Mouse (Mus musculus) kidney, adult 18-20 months (tissue): ENCODE measurements at regions not wholly inside any gene's neighbourhood (a gene's known extent, or its start where the extent isn't known, plus 50 kb on each side); places are given as distances from the start of the nearest gene placed in this dataset.

Source experiments
- DNase-seq: peaks from one replicate; pipeline ENCODE4 v3.0.0; 2021

DNA sequence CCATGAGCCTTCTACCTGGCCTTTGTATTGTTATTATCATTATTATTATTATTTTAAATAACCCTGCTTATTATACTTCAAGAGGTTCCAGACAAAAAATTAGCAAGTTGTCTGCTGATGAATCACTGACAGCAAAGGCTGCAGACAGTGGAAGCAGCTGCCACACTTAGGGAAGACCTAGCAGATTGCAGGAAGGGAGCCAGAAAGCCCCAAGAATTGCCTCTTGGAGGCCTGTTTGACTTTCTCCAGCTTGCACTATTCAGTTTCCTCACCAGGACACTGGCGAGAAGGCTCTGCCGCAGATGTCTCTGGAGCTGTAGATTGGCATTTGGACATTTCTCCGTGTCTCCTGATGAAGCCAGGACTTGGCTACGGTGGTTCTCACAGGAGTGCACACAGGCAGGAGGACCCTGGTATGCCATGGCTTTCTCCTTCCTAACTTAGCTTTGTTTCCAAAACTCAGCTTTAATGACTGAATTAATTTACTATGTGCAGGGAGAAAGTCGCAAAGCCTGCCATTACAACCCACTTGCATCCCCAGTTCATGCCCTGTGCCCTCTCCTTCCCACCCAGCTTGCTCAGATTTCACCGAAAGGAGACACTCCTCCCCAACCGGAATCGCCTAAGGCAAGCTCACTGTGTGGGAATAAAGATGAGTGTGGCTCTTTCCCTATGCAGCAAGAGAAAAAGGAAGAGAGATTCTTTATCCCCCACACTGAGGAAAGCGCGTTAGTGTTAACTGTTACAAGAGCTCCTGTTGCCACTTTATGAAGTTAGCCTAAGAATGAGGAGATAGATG, 193.3 kb upstream of the Trib2 start:
- DNase-seq = no peak

DNA sequence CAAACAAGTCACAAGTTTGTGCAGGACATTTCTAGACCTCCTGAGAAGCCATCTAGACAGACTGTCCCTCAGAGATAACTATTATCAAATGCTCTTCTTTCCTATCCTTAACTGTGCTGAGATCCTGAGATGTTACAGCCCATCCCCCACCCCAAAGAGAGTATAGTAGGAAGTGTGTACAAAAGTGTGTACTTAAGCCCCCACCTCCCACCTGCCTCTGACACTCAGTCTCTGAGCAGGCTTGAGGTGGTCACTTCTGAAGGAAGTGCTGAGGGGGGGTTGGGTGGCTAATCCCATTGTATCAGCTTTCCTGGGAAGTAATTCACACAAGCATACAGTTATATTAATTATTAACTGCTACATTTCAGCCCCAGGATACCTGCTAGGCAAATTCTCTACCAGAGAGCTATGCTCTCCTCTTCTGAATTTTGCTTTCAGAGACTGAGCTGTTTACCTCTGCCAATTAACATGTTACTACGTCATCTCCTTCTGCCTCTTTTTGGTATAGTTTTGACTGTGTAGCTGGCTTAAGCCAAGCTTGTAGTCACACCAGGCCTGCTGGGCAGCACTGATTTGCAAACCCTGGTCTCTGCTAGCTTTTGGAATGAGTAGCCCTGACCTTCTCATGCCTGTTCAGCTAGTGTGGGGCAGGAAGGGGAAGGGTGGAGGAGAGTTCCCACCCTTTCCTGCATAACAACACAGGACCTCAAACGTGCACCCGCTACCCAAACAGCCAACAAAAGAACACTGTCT, 192.2 kb upstream of the Trib2 start:
- DNase-seq = peak; percentile 55

DNA sequence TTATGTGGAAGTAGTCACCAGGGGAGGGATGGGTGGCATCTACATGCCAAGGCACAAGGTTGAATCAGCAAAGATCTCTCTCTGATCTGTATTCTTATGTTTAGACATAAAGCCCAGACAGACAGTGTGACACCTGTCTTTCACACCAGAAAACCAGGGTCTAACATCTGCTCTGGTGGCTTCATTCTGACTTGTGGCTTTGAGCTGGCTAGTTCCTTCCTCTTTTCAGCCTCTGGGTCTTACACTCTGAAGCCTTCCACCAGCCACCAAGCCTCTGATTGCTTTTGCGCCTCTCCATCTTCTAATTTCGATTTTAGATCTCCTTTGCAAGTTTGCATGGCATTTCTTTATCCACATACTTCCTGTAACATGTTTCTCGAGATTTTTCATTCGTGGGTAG, 191.5 kb upstream of the Trib2 start:
- DNase-seq = no peak

DNA sequence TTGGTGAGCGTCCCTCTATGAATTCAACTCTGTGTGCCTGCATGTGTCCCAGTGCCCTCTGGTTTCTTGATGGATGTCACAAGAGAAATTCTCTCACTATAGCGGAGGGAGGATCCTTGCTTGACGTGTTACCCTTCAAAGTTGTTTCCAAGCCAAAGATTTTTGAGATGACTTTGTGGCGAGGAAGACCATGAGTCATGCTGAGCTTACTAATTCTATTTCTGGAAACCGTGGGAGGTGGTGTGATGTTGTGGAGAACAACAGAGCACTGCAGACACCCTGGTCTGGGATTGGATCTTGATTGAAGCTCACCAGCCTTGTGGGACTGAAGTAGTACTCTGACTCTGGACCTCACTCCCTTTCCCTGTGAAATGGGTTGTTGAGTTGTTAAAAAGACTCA, 190.0 kb upstream of the Trib2 start:
- DNase-seq = no peak

DNA sequence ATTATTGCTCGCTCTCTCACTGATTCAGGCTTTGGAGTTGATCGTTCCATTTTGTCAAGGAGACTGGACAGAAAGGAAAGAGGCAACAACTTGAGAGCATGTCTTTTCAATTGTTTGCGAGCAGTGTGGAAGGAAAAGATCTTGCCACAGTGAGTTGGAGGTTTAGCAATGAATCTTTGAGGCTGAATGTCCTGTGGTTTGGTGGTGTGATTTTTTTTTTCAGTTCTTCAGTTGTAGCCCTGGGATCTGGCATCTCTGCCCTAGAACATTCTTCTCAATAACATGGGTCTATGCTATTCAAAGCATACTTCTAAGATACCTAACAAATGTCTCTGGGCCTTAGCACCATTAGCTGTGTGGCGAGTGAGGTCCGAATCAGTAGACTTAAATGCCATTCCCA, 189.6 kb upstream of the Trib2 start:
- no peak for DNase-seq

DNA sequence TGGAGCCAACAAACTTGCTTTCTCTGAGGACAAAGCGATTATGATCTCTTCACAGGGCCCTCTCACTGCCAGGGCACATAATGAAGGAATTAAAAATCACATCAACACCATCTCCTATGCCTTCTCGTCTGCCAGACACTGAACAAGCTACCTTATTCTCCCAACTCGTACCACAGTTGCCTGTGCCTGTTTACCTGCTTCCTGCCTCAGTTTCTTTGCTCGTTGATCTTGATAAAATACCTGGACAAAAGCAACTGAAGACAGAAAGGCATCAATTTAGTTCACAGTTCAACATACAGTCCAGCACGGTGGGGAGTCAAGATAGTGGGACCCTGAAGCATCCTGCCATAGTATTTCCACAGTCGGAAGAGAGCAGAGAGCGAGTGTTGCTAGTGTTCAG, 185.1 kb upstream of the Trib2 start:
- no peak for DNase-seq

DNA sequence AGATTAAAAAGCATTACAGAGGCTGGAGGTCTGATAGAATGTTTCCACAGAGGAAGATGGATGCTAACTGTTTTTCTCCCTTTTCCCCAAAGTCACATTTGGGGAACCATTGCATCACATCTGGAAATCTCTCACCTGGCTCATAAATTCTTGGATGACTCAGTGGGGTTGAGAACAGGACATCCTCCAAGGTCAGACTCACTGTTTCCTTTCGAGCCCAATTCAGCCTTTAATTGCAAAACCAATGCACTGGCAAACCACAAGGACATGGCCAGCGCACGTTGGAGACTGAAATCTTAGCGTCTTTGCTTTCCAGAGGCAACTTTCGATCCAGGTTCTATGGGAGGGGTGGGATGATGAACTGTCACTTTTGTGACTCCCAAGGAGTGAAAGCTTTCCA, 184.5 kb upstream of the Trib2 start:
- no peak for DNase-seq

DNA sequence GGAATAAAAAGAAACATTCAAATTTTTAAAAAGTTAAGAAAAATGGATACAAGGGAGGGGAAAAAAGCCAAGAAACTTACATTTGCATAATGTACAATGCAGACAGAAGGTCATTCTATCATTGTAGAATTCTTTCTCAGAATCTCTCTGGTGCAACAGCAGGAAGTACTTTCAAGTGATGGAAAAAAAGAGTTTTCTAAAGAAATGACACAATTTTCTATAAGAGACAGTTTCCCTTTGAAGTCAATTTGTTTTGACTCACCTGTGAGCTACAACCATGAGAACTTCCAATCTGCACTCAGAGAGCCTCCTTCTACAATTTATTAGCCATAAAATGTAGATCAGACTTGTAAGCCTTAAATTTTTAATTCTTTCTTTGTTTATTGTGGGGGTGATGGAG, 181.6 kb upstream of the Trib2 start:
- no peak for DNase-seq

DNA sequence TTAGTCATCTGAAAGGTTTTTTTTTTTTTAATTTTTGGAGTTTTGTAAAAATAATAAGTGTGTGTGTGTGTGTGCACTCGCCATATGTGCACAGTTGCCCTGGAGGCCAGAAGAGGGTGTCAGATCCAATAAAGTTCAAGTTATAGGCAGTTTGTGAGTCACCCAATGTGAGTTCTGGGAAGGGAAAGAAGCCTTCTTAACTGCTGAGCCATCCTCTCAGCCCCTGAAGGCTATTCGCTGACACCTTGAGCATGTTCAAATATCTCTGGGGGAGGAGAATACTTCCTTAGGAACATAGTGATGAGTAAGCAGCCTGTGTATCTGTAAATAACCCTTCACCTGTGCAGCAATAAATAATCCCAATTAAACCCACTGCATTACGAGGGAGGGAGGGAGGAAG, 177.1 kb upstream of the Trib2 start:
- DNase-seq = no peak

DNA sequence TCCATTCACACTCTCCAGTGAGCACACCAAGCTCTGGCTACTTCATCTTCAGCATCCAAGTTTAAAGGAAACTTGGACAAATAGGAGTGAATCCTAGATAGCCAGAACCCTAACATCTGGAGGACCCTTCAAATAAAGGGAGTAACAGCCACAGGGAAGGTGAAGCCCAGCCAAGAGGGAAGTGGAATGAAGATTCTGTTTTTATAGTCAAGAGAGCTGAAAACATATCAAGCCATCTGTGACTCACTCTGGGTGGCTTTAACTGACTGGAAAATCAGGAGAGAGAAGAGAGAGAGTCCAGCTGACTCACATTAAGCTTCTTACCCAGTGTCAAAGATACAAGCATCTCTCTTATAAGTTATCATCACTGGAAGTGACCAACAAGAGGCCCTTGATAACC, 169.6 kb upstream of the Trib2 start:
- no peak for DNase-seq

DNA sequence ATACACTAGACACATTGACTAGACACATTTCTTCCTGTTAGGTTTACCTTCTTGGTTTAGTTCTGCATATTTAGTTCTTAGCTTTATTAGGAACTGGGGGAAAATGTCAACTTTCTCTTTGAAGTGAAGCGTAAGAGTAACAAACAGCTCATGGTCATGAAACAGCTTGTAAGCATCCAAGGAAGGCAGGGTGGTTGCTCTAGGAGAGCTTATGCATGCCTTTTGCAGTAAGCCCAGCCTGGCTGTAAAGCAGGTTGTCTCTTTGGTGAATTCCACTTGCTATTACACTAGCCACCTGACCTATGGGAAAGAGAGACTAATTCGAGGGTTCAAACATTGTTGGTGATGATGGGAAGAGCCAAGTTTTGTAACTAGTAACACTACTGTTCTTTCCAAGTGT, 168.9 kb upstream of the Trib2 start:
- DNase-seq = no peak

DNA sequence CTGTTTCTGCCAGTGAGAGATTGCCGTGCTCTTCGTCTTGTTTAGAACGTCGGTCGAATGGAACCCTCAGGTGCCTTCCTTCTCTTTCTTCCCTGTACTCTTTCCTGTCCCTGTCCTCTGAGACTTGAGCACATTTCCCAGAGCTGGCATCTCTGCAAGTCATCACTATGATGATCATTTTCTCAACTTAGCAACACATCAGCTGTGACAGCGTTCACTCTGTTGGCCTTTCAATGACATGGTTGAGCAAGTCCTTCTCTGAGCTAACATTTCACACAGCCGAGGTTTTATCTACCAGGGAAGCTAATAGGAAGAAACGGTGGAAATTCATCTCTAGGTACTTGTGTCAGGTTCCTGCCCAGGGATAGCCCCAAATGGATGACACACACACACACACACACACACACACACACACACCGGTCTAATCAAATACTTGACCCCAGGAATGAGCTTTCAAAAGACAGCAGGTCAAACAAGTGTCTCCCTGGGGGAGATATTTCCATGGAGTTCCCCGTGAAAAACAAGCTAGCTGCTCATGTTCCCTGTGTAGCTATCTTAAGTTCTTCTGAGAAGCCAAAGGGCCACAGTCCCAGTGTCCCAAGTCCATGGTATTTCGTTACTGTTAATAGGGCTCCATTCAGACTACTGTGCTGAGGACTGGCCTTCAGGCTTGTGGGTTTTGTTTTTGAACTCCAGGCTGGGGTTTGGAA, 167.0 kb upstream of the Trib2 start:
- DNase-seq = no peak

DNA sequence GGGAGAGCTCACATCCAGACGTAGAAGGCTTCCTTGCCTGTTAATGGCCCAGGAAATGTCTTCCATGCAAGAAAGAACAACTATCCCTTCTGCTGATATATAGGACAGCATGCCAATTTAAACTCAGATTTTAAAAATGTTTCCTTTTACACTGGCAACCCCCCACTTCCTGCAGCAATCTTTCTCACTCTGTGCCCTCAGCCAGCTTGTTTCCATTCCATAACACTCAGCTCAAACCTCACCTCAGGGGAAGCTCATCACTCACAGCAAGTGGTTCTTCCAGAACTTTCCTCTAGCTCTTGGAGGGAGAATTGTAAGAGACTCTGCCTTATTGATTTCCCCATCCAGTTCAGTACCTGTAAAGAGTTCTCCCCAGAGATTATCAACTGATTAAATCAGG, 165.0 kb upstream of the Trib2 start:
- DNase-seq = no peak

DNA sequence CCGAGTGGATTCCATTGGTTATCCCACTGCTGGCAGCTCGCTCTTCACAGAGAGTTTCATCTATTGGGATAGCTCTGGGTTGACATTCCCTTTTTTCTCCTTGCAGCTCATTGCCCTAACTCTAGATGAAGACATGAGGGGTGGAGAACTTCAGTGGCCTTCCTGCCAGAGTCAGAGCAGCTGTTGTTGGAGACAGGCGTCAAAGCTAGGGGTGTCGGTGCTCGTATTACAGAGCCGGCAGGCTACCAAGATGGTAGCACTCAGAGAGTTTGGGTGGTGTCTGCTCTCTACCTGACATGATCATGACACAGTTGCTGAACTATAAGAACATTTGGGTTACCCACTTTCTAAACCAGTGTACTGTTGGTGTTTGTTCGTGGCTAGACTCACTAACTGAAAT, 162.5 kb upstream of the Trib2 start:
- no peak for DNase-seq

DNA sequence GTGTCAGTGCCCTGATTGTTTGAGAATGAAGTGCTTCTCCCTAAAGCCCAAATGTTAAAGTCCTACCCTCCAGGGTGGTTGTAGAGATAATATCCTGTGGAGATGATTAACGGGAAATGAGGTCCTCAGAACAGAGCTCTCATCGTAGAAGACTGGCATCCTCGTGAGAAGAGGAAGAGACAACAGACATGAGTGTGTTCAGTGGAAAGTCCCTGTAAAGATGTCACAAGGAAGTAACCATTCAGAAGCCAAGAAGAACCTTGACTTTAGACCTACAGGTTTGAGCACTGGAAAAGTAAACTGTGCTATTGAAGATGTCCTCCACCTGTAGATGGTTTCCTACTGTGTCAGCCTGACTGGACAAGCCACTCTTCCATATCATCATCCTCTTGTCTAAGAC, 155.1 kb upstream of the Trib2 start:
- no peak for DNase-seq

DNA sequence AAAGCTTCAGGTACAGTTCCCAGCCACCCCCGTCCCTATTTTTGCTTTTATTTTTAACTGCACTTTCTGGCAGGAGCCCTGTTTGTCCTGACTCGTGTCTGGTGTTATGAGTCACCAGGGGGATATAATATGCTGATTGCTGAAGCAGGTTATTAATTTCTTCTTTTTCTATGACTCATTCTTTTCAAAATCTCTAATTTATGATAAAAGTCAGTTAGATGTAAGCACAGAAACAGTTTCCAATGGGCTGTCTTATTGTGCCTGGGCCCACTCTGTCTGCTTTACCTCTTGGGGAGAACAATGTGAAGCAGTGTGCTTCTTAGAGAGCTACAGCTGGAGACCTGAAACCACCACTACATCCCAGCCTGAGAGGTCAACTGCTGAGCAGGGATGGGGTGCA, 153.5 kb upstream of the Trib2 start:
- no peak for DNase-seq

DNA sequence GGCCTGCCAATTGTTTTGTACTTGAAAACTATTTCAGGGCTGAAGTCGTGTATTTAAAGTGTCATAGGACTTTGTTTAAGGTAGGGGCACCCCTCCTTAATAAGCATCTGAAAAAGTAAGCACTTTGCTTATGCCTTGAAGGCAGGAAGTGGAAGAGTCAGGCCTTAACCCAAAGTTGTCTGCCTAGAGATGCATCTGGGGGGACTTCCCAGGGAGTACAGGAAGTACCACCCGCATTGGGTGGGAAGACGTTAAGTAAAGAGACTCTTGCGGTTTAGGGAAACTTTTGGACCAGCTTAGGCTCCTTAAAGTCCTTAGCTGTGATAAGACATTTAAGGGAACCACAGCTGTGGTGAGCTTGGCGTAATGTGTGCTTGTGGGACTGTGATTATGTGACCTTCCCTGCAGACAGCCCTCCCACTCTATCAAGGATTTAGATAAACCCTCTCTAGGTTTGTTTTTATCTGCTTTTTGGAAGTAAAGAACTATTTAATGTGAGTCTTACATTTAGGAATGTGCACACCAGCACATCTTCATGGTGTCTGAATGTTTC, 150.9 kb upstream of the Trib2 start:
- no peak for DNase-seq

DNA sequence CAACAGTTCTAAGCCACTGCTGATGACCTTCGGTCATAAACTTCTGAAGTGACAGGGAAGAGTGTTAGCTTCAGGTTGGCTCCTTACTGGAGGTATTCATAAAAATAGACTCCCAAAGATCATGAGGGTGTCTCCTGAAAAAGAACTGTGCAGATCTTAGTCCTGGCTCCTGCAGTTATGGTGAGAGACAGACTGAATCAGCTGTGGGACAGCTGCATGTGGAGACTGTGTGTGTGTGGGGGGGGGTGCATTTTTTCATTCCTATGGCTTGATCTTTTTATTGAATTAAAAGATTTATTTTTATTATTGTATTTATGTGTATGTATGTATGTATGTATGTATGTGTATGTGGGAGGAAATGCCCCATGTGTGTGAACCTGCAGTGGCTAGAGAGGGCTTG, 149.9 kb upstream of the Trib2 start:
- DNase-seq = no peak

DNA sequence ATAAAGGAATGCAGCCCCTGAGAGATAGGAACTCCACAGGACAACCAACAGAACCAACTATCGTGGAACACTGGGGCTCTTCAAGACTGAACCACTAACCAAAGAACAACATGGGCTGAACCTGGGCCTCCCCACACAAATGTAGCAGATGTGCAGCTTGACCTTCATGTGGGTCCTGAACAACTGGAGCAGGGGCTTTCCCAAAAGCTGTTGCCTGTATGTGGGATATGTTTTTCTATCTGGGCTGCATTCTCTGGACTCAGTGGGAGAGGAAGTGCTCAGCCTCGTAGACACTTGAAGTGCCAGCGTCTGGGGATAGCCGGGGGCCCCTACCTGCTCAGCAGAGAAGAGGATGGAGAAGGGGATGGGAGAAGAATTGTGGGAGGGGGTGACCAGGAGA, 149.2 kb upstream of the Trib2 start:
- DNase-seq = no peak

DNA sequence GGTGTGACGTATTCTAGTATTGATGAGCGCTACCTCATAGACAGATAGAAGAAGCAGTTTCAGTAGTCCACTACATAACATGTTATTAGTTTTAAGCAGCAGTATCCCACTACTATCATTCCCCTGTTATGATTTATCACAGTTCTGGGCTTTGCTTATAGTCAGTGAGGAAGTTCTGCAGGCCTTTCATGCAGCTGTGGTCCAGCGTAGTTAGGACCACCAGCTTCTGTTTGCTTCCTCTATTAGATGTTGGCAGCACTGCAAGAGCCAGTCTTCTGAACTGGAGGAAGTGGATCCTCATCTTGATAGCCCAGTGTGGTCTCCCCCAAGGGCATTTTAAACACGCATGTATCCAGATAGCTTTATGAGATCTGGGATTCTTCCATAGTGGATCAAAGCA, 147.4 kb upstream of the Trib2 start:
- no peak for DNase-seq

DNA sequence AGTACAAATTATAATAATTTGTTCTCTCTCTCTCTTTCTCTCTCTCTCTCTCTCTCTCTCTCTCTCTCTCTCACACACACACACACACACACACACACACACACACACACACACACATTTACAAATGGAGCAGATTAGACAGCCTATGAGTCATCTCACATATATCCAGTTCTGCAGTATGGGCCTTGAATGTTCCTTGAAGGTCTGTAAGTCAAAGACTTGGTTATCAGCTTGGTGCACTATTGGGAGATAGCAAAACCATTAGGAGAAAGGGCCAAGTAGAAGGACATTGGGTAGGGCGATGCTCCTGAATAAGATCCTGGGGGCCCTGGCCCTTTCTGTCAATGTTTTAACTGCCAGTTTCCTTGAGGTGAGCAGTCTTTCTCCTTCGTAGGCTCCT, 145.1 kb upstream of the Trib2 start:
- DNase-seq = no peak

DNA sequence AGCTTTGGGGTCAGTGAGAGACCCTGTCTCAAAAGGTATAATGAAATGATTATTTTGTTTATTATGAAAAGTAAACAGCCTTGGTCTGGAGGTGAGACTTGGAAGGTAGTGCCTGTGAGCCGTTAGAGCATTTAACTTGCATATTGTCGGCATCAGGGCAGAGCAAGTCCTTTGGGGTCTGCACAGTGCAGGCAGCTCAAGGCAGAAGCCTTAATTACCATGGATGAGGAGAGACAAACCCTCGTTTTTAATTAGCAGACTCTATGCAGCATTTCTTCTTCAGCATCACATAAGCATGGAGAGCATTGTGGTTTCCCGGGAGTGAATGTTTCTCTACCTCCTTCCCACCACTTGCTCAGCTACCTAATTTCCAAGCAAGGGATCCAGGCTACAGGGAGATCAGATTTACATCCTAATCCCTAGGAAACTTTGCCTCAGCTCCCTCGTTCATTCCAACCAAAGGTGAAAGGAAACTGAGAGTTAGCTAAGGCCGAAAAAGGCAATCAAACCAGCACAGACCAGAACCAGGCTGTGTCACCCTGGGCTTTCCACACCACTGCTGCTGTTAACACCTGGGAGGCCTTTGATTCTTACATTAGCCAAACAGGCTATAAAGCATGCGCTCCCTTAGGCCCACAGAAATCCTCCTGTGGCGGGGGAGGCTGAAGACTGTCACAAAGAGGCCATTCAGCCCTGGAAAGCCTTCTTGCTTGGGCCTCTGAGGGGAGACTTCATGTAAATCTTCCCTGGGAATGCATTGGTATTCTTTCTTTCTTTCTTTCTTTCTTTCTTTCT, 120.9 kb upstream of the Trib2 start:
- no peak for DNase-seq

DNA sequence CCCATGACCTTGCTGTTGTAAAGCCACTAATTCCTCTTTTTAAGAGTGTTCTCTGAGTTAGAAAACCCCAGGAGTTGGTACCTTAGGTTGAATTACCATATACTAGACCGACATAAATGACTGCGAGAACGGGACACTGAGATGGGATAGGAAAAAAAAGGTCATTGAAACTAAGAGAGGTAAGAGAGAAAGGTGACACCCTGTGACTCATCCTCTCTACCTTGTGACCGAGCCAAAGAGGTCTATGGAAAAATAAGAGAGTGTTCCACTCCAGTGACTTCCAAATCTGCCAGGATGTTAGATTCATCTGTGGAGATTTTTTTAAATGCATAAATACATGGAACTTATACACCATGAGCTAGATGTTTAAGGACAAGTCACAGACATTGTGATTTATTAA, 115.3 kb upstream of the Trib2 start:
- DNase-seq = no peak
